In genomic region chr16:22127806-22128205, GRCm38 (mm10) we compare ENCODE assay signal across 17 mouse cellular contexts. TPM values are rescaled to one million over a fixed set of nuclear protein-coding genes. Genes with fewer than 3 reads are reported as not detected.
A peak's percentile ranks its signal among the peaks of the same experiment; 100 is the strongest.
DNase-seq lines count a peak whose midpoint lies in the region; ATAC-seq and TF ChIP-seq lines count a peak whose summit lies in the region.
"Had no signal": no experiment of that assay in that cellular context is flagged by ENCODE, and none has a peak within 500 bp of the region (broad histone marks: within the 10 kb centered on the region; RNA-seq: fewer than 3 reads in every experiment).

No protein-coding gene starts in this region.

- TF ChIP-seq POLR2A in heart, adult 2 months (IDR thresholded peaks at IDR 0.05; ENCODE audit: insufficient read depth, low read depth, low read length) = no peak
- no peak for TF ChIP-seq POLR2A in lung, adult 2 months (IDR thresholded peaks at IDR 0.05; ENCODE audit: borderline replicate concordance, extremely low read depth, low read depth, low read length)

- DNase-seq in heart, adult 2 months = no peak
- no peak for DNase-seq in lung, adult 2 months
- no peak for DNase-seq in lung, postnatal 4 days
- peak; percentile 47 for DNase-seq in ES-CJ7 (ENCODE audit: low read depth, low spot score)
- peak; percentile 13 for DNase-seq in naive thymus-derived CD4-positive, alpha-beta T cell, adult 2 months (ENCODE audit: low read depth)
- DNase-seq in retina, postnatal 1 day = no peak
- DNase-seq in heart, postnatal 10 days = no peak
- DNase-seq: adrenal gland, adult 2 months; cerebellum, adult 9-10 months; embryo, embryonic 11 days; heart, postnatal 14 days; lung, postnatal 36 days; right cerebral cortex, postnatal 25 days had no signal

- no peaks in the 10 kb centered on the region for H3K4me1 ChIP-seq in heart, adult 2 months (ENCODE audit: control insufficient read depth, insufficient read depth, low read length)
- peaks cover 7% of the 10 kb centered on the region; the same call in 1 of the 2 replicates for H3K4me1 ChIP-seq in heart, embryonic 11.5 days (ENCODE audit: control insufficient read depth, insufficient read depth, low read length)
- no peaks in the 10 kb centered on the region for H3K4me1 ChIP-seq in lung, adult 2 months (ENCODE audit: control insufficient read depth, insufficient read depth, low read length)
- H3K4me1 ChIP-seq: midbrain, embryonic 12.5 days had no signal

- no peak overlapping the region for H3K4me3 ChIP-seq in heart, adult 2 months
- H3K4me3 ChIP-seq in heart, embryonic 11.5 days (ENCODE audit: low read depth, low read length) = no peak overlapping the region
- H3K4me3 ChIP-seq in lung, adult 2 months (replicated peaks; ENCODE audit: extremely low read depth, low read depth, low read length) = no peak overlapping the region
- H3K4me3 ChIP-seq: kidney, embryonic 15.5 days; midbrain, embryonic 12.5 days had no signal

- no peaks in the 10 kb centered on the region for H3K9me3 ChIP-seq in heart, embryonic 11.5 days (replicated peaks; ENCODE audit: control insufficient read depth, low read length)
- H3K9me3 ChIP-seq: kidney, embryonic 15.5 days; midbrain, embryonic 12.5 days had no signal

- 98% methylated on average over 5 of the region's 5 CpGs for WGBS in heart, adult 2 months
- 90% methylated on average over 5 of the region's 5 CpGs for WGBS in heart, embryonic 11.5 days (ENCODE audit: insufficient replicate concordance)
- WGBS in lung, adult 2 months = 100% methylated on average over 5 of the region's 5 CpGs

- no peak overlapping the region for H3K27ac ChIP-seq in heart, adult 2 months
- no peak overlapping the region for H3K27ac ChIP-seq in heart, embryonic 11.5 days (ENCODE audit: low read depth, low read length)
- H3K27ac ChIP-seq: kidney, embryonic 15.5 days; midbrain, embryonic 12.5 days had no signal

- no peak overlapping the region for H3K4me2 ChIP-seq in heart, embryonic 11.5 days
- H3K4me2 ChIP-seq: kidney, embryonic 15.5 days; midbrain, embryonic 12.5 days had no signal

- no peaks in the 10 kb centered on the region for H3K27me3 ChIP-seq in heart, adult 2 months (ENCODE audit: control insufficient read depth, insufficient read depth, low read length)
- no peaks in the 10 kb centered on the region for H3K27me3 ChIP-seq in heart, embryonic 11.5 days (ENCODE audit: control insufficient read depth, insufficient read depth, low read length)
- H3K27me3 ChIP-seq: kidney, embryonic 15.5 days; midbrain, embryonic 12.5 days had no signal

- H3K79me2 ChIP-seq in heart, adult 2 months (replicated peaks; ENCODE audit: control insufficient read depth, insufficient read depth, low read length) = no peaks in the 10 kb centered on the region

- no peak for ATAC-seq in heart, embryonic 11.5 days (replicated peaks; ENCODE audit: insufficient number of reproducible peaks, low FRiP score, low TSS enrichment)
- ATAC-seq: forebrain, embryonic 16.5 days had no signal

- peak; percentile 30 for TF ChIP-seq CTCF in heart, adult 2 months (IDR thresholded peaks at IDR 0.05)
- TF ChIP-seq CTCF in lung, adult 2 months (IDR thresholded peaks at IDR 0.05; ENCODE audit: insufficient read depth, low read length) = 0 out of 2 replicates have a peak, but pooled peaks have one; percentile 1

- no peak for TF ChIP-seq EP300 in heart, adult 2 months (IDR thresholded peaks at IDR 0.05; ENCODE audit: insufficient read depth, low read depth, low read length)

- H3K9ac ChIP-seq in heart, adult 2 months (ENCODE audit: low read depth, low read length) = no peak overlapping the region
- no peak overlapping the region for H3K9ac ChIP-seq in heart, embryonic 11.5 days (ENCODE audit: low read depth, low read length)
- H3K9ac ChIP-seq: kidney, embryonic 15.5 days; midbrain, embryonic 12.5 days had no signal

- H3K36me3 ChIP-seq in heart, adult 2 months (ENCODE audit: control insufficient read depth, insufficient read depth, low read length) = no peaks in the 10 kb centered on the region
- H3K36me3 ChIP-seq in heart, embryonic 11.5 days (ENCODE audit: control insufficient read depth, insufficient read depth, low read length) = no peaks in the 10 kb centered on the region
- H3K36me3 ChIP-seq: midbrain, embryonic 12.5 days had no signal

- intact Hi-C loops in heart, adult 2 months (cut with DNase I) = loop anchor here (10.0 kb wide), 1 partner anchor 353 kb away; no protein-coding TSS in a partner anchor
- intact Hi-C loops in heart, postnatal 10 days (cut with DNase I) = no loop called here

RNA-seq across cellular contexts. Expression of gene Igf2bp2, which starts 35.3 kb away (rescaled TPM):
- 1 to 10 TPM; 5.3 to 7.4 TPM for total RNA-seq in heart, adult 2 months (2021)
- 1.5 and 3.5 TPM in 2 replicates for polyA plus RNA-seq in heart, adult 2 months (2012; rRNA removed)
- polyA plus RNA-seq in heart, embryonic 11.5 days (2014; fragmentation: Nextera tagmentation; extraction: Ambion mirVana) = 102 and 108 TPM in 2 replicates
- 3.4 and 5.0 TPM in 2 replicates for polyA plus RNA-seq in lung, adult 2 months (2012; rRNA removed)
- total RNA-seq in heart, postnatal 10 days (2021) = 10 to 100 TPM; 11.6 to 20.0 TPM

Comparison
In these comparisons a context has a peak if more than half of its experiments do, and no peak if none do; other contexts are left out.
1. RNA of gene Igf2bp2, which starts 35.3 kb away (polyA plus RNA-seq): 102 to 108 TPM in heart, embryonic 11.5 days; 3.4 to 5.0 TPM in lung, adult 2 months and 1.5 to 3.5 TPM in heart, adult 2 months; every median in the first group is over 10 times any median in the second.
2. DNase-seq: peak in ES-CJ7 (single experiment) and naive thymus-derived CD4-positive, alpha-beta T cell, adult 2 months (single experiment); none in heart, adult 2 months (0 of 2), lung, adult 2 months (single experiment), lung, postnatal 4 days (0 of 2), retina, postnatal 1 day (single experiment) and heart, postnatal 10 days (0 of 2).